Mouse (Mus musculus): ENCODE data around the gene Gm4756. TPM values are rescaled to one million over a fixed set of nuclear protein-coding genes. Genes with fewer than 3 reads are reported as not detected.

Gene Gm4756
- polyA plus RNA-seq, 1 experiment from 2014 or later, result not detected

GRCm38 (mm10) chr12:72670921-72671320, 21.5 kb upstream of the Gm4756 start:
- H3K36me3 ChIP-seq (ENCODE audit: control insufficient read depth, insufficient read depth, low read length), result no peaks in the 10 kb centered on the region
- ATAC-seq (ENCODE audit: insufficient number of reproducible peaks, insufficient read depth, low FRiP score, low read depth), result no peak
- H3K9me3 ChIP-seq (ENCODE audit: control insufficient read depth, low read length), result no peaks in the 10 kb centered on the region
- 83% methylated on average over 8 of the region's 8 CpGs for WGBS
- H3K27me3 ChIP-seq (ENCODE audit: control insufficient read depth, insufficient read depth, low read length), result no peaks in the 10 kb centered on the region
- no peak overlapping the region for H3K27ac ChIP-seq (replicated peaks in 1 of 2; ENCODE audit: control insufficient read depth in 1 of 2, insufficient read depth in 1 of 2, low read depth in 2 of 2, low read length in 2 of 2)
- no peak overlapping the region for H3K9ac ChIP-seq (ENCODE audit: low read length)
- peaks cover 15 to 20% of the 10 kb centered on the region in 2 experiments for H3K4me1 ChIP-seq (ENCODE audit: control insufficient read depth in 2 of 2, insufficient read depth in 2 of 2, low read length in 2 of 2)
- H3K4me2 ChIP-seq (ENCODE audit: low read length), result no peak overlapping the region
- H3K4me3 ChIP-seq (ENCODE audit: control insufficient read depth in 1 of 2, insufficient read depth in 1 of 2, low read depth in 1 of 2, low read length in 2 of 2), result no peak overlapping the region

GRCm38 (mm10) chr12:72667868-72668469, 18.5 kb upstream of the Gm4756 start:
- Histone ChIP-seq H3K9me3 (ENCODE audit: control insufficient read depth, low read length) (no peaks in the 10 kb centered on the region), H3K27me3 (ENCODE audit: control insufficient read depth, insufficient read depth, low read length) (no peaks in the 10 kb centered on the region), H3K9ac (ENCODE audit: low read length) (no peak overlapping the region), H3K4me2 (ENCODE audit: low read length) (no peak overlapping the region), H3K36me3 (ENCODE audit: control insufficient read depth, insufficient read depth, low read length) (no peaks in the 10 kb centered on the region), H3K4me3 (ENCODE audit: control insufficient read depth in 1 of 2, insufficient read depth in 1 of 2, low read depth in 1 of 2, low read length in 2 of 2) (no peak overlapping the region), H3K4me1 (ENCODE audit: control insufficient read depth in 2 of 2, insufficient read depth in 2 of 2, low read length in 2 of 2) (peaks cover 15 to 25% of the 10 kb centered on the region in 2 experiments; a peak in 3 of 4 replicates), H3K27ac (replicated peaks in 1 of 2; ENCODE audit: control insufficient read depth in 1 of 2, insufficient read depth in 1 of 2, low read depth in 2 of 2, low read length in 2 of 2) (no peak overlapping the region)
- no peak for ATAC-seq (ENCODE audit: insufficient number of reproducible peaks, insufficient read depth, low FRiP score, low read depth)
- 61% methylated on average over 10 of the region's 10 CpGs for WGBS

DNA sequence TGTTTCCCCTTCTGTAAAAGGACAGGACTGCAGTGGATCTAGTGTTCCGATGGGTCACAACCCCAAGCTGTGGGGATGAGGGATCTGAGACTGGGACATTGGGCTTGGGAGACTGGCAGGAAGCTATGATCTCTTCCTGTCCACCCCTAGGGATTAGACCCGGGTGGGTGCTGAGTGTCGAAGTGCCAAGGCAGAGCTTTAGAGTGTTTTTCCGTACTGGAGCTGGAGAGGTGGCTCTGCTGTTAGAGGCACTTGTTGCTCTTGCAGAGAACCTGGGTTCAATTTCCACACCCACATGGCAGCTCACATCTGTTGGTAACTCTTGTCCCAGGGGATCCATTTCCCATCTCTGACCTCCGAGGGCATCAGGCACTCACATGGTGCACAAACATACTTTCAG, 16.6 kb upstream of the Gm4756 start:
- Histone ChIP-seq H3K27ac (replicated peaks in 1 of 2; ENCODE audit: control insufficient read depth in 1 of 2, insufficient read depth in 1 of 2, low read depth in 2 of 2, low read length in 2 of 2) (peak overlapping the region in 1 of 2 experiments; percentile 95; a peak in 1 of 4 replicates), H3K4me1 (ENCODE audit: control insufficient read depth in 2 of 2, insufficient read depth in 2 of 2, low read length in 2 of 2) (peaks cover 15 to 25% of the 10 kb centered on the region in 2 experiments; a peak in 3 of 4 replicates)

DNA sequence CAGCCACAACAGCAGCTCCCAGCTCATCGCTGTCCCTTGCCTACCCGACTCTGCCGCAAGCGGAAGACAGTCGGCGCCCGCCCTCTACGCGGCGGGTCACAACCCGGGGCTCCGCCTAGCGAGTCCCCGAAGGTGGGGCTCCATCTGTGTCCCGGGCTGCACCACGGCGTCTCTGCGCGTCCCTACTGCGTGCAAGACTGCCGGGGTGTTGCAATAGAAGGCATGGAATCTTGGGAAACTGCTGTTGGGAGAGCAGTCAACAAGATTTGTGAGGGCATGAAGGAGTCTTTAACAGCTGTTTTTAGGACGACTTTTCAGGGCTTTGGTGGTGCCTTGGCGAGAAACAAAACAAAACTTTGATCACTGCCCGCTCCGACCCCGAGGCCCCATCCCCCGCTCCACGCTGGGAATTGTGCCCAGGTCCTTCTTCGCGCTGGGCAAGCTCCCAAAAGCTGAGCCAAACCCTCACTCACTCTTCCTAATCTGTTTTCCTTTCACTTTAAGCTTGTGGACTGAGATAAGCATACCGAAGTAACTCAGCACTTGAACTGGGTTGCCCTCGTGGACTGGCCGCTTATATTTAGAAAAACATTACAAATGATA, 15.4 kb upstream of the Gm4756 start, which contains the start of gene Dhrs7:
TSS of gene Dhrs7 (minus strand) at position 175 of the 603 bp plus-strand sequence.
- Histone ChIP-seq H3K9ac (ENCODE audit: low read length) (peak within 1 kb of the TSS; percentile 82), H3K27me3 (ENCODE audit: control insufficient read depth, insufficient read depth, low read length) (no peaks in the 10 kb centered on the region), H3K36me3 (ENCODE audit: control insufficient read depth, insufficient read depth, low read length) (no peaks in the 10 kb centered on the region), H3K27ac (replicated peaks in 1 of 2; ENCODE audit: control insufficient read depth in 1 of 2, insufficient read depth in 1 of 2, low read depth in 2 of 2, low read length in 2 of 2) (peak within 1 kb of the TSS; percentile 86 to 95), H3K4me1 (ENCODE audit: control insufficient read depth in 2 of 2, insufficient read depth in 2 of 2, low read length in 2 of 2) (peaks cover 15 to 25% of the 10 kb centered on the region in 2 experiments; a peak in 3 of 4 replicates), H3K4me3 (ENCODE audit: control insufficient read depth in 1 of 2, insufficient read depth in 1 of 2, low read depth in 1 of 2, low read length in 2 of 2) (peak within 1 kb of the TSS; percentile 55 to 76), H3K9me3 (ENCODE audit: control insufficient read depth, low read length) (no peaks in the 10 kb centered on the region), H3K4me2 (ENCODE audit: low read length) (peak within 1 kb of the TSS; percentile 83)
- peak; percentile 93 for ATAC-seq (ENCODE audit: insufficient number of reproducible peaks, insufficient read depth, low FRiP score, low read depth)
- WGBS, result under 1% methylated on average over 33 of the region's 33 CpGs

More for the DNA sequence above, 16.6 kb upstream of the Gm4756 start:
- Histone ChIP-seq H3K36me3 (ENCODE audit: control insufficient read depth, insufficient read depth, low read length) (no peaks in the 10 kb centered on the region), H3K27me3 (ENCODE audit: control insufficient read depth, insufficient read depth, low read length) (no peaks in the 10 kb centered on the region), H3K9ac (ENCODE audit: low read length) (no peak overlapping the region), H3K4me2 (ENCODE audit: low read length) (no peak overlapping the region), H3K4me3 (ENCODE audit: control insufficient read depth in 1 of 2, insufficient read depth in 1 of 2, low read depth in 1 of 2, low read length in 2 of 2) (no peak overlapping the region), H3K9me3 (ENCODE audit: control insufficient read depth, low read length) (no peaks in the 10 kb centered on the region)
- no peak for ATAC-seq (ENCODE audit: insufficient number of reproducible peaks, insufficient read depth, low FRiP score, low read depth)
- WGBS, result 60% methylated on average over 5 of the region's 5 CpGs

DNA sequence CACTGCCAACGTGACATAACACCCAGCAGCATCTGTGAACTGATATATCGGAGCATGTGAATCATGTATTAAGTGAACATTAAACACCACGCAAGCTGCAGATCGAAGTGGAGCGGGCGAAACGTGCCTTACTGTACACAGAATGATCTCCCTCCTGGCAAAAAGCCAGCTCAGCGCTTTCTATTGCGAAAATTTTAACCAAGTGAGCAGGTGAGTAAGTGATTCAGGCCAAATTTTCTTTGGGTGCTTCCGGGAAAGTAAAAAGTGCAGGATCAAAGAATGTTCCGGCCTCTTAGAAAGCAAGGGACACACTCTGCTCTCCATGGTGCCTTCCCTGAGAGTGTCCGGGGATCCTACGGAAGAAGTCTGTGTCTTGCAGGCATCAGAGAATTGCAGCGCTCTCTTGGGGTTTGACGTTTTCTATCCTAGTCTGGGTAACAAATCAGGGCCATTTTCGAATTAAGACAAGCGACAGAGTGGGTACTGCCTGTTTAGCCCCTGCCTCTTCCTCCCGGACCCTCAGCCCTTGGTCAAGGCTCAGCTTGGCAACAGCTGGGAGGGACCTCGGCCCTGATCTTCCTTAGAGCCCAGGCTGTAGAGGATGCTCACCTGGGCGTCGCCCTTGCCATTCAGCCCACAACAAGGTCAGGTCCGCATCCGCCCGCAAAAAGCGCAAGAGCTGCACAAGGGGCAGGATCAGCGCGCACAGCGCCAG, 14.7 kb upstream of the Gm4756 start:
- ATAC-seq (ENCODE audit: insufficient number of reproducible peaks, insufficient read depth, low FRiP score, low read depth), result peak; percentile 42
- no peaks in the 10 kb centered on the region for H3K27me3 ChIP-seq (ENCODE audit: control insufficient read depth, insufficient read depth, low read length)
- no peaks in the 10 kb centered on the region for H3K36me3 ChIP-seq (ENCODE audit: control insufficient read depth, insufficient read depth, low read length)
- H3K4me1 ChIP-seq (ENCODE audit: control insufficient read depth in 2 of 2, insufficient read depth in 2 of 2, low read length in 2 of 2), result peaks cover 15 to 25% of the 10 kb centered on the region in 2 experiments; a peak in 3 of 4 replicates
- 3% methylated on average over 28 of the region's 28 CpGs for WGBS
- peak overlapping the region; percentile 82 for H3K9ac ChIP-seq (ENCODE audit: low read length)
- H3K4me2 ChIP-seq (ENCODE audit: low read length), result peak overlapping the region; percentile 83
- peak overlapping the region; percentile 55 to 76 for H3K4me3 ChIP-seq (ENCODE audit: control insufficient read depth in 1 of 2, insufficient read depth in 1 of 2, low read depth in 1 of 2, low read length in 2 of 2)
- H3K27ac ChIP-seq (replicated peaks in 1 of 2; ENCODE audit: control insufficient read depth in 1 of 2, insufficient read depth in 1 of 2, low read depth in 2 of 2, low read length in 2 of 2), result peak overlapping the region; percentile 86 to 95
- H3K9me3 ChIP-seq (ENCODE audit: control insufficient read depth, low read length), result no peaks in the 10 kb centered on the region

- 91% methylated on average over 16 of the region's 16 CpGs for WGBS
- H3K9me3 ChIP-seq (ENCODE audit: control insufficient read depth, low read length), result no peaks in the 10 kb centered on the region
- no peak for ATAC-seq (ENCODE audit: insufficient number of reproducible peaks, insufficient read depth, low FRiP score, low read depth)
- H3K4me1 ChIP-seq (ENCODE audit: control insufficient read depth in 2 of 2, insufficient read depth in 2 of 2, low read length in 2 of 2), result no peaks in the 10 kb centered on the region
- H3K27me3 ChIP-seq (ENCODE audit: control insufficient read depth, insufficient read depth, low read length), result no peaks in the 10 kb centered on the region
- H3K9ac ChIP-seq (ENCODE audit: low read length), result no peak overlapping the region
- H3K4me2 ChIP-seq (ENCODE audit: low read length), result no peak overlapping the region
- H3K27ac ChIP-seq (replicated peaks in 1 of 2; ENCODE audit: control insufficient read depth in 1 of 2, insufficient read depth in 1 of 2, low read depth in 2 of 2, low read length in 2 of 2), result no peak overlapping the region
- H3K4me3 ChIP-seq (ENCODE audit: control insufficient read depth in 1 of 2, insufficient read depth in 1 of 2, low read depth in 1 of 2, low read length in 2 of 2), result no peak overlapping the region
- peaks cover 42% of the 10 kb centered on the region for H3K36me3 ChIP-seq (ENCODE audit: control insufficient read depth, insufficient read depth, low read length)
These were observed 6.3 kb upstream of the Gm4756 start for GRCm38 (mm10) chr12:72655775-72656174.

- ATAC-seq (ENCODE audit: insufficient number of reproducible peaks, insufficient read depth, low FRiP score, low read depth), result no peak
- 26% methylated on average over 4 of the region's 4 CpGs for WGBS
- H3K9ac ChIP-seq (ENCODE audit: low read length), result no peak overlapping the region
- H3K9me3 ChIP-seq (ENCODE audit: control insufficient read depth, low read length), result no peaks in the 10 kb centered on the region
- peaks cover 53% of the 10 kb centered on the region for H3K36me3 ChIP-seq (ENCODE audit: control insufficient read depth, insufficient read depth, low read length)
- no peaks in the 10 kb centered on the region for H3K4me1 ChIP-seq (ENCODE audit: control insufficient read depth in 2 of 2, insufficient read depth in 2 of 2, low read length in 2 of 2)
- H3K4me2 ChIP-seq (ENCODE audit: low read length), result no peak overlapping the region
- no peak overlapping the region for H3K4me3 ChIP-seq (ENCODE audit: control insufficient read depth in 1 of 2, insufficient read depth in 1 of 2, low read depth in 1 of 2, low read length in 2 of 2)
- H3K27ac ChIP-seq (replicated peaks in 1 of 2; ENCODE audit: control insufficient read depth in 1 of 2, insufficient read depth in 1 of 2, low read depth in 2 of 2, low read length in 2 of 2), result no peak overlapping the region
- H3K27me3 ChIP-seq (ENCODE audit: control insufficient read depth, insufficient read depth, low read length), result no peaks in the 10 kb centered on the region
These were observed 5.2 kb upstream of the Gm4756 start for GRCm38 (mm10) chr12:72654698-72655097.
